Mouse (Mus musculus): Measurements from ENCODE around the gene C1qtnf5. TPM values are rescaled to one million over a fixed set of nuclear protein-coding genes. Genes with fewer than 3 reads are reported as not detected.

C1qtnf5 gene
- polyA plus RNA-seq, 1 experiment from 2014 or later = 5.4 TPM

DNA sequence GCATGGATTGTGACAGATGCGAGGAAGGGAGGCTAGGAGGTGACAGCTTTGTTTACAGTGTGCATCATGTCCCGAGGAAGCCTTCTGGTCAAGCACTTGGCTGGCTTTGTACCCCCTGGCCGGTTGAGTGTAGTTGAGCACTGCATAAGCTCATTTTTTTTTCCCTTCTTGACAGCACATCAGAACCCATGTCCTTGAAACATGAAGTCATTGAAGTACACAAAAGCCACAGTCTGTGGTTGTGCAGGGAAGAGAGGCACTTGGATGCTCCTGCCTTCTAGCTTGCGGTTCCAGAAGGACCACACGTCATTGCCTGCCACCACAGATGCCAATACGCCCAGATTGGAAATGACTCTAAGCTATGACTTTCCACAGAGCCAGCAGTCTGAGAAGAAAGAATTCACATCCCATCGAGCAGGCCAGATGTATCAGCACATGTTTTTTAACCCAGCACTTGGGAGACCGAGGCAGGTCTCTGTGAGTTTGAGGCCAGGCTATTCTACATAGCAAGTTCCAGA is 13.0 kb downstream of the C1qtnf5 start:
- 78% methylated on average over 8 of the region's 8 CpGs for WGBS
- H3K4me3 ChIP-seq (ENCODE audit: low read length) = no peak overlapping the region
- ATAC-seq (ENCODE audit: low FRiP score, low TSS enrichment) = no peak

DNA sequence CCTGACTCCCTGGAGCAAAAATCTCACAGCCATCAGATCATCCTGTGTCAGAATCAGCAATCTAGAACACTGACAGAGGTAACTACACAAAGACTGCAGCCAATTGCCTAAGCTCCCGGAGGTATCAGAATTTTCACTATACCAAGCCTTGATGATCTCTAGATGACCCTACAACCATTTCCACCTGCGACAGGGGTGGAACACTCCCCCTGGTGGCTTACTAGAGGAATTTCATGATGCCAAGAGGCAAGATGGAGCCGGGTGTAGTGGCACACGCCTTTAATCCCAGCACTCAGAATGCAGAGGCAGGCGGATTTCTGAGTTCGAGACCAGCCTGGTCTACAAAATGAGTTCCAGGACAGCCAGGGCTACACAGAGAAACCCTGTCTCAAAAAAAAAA is 17.3 kb downstream of the C1qtnf5 start:
- no peak for ATAC-seq (ENCODE audit: low FRiP score, low TSS enrichment)
- Histone ChIP-seq H3K4me1 (ENCODE audit: control insufficient read depth, insufficient read depth, low read length) (peaks cover 24% of the 10 kb centered on the region), H3K4me2 (replicated peaks; ENCODE audit: low read depth, low read length) (no peak overlapping the region), H3K27ac (ENCODE audit: low read depth, low read length) (no peak overlapping the region), H3K36me3 (ENCODE audit: control insufficient read depth, insufficient read depth, low read length) (no peaks in the 10 kb centered on the region), H3K4me3 (ENCODE audit: low read length) (no peak overlapping the region), H3K9me3 (ENCODE audit: control insufficient read depth, low read length) (no peaks in the 10 kb centered on the region), H3K27me3 (ENCODE audit: control insufficient read depth, insufficient read depth, low read length) (no peaks in the 10 kb centered on the region), H3K9ac (ENCODE audit: low read depth, low read length) (no peak overlapping the region)
- WGBS = 76% methylated on average over 6 of the region's 6 CpGs

More for the DNA sequence above, 13.0 kb downstream of the C1qtnf5 start:
- Histone ChIP-seq H3K27ac (ENCODE audit: low read depth, low read length) (no peak overlapping the region), H3K9ac (ENCODE audit: low read depth, low read length) (no peak overlapping the region), H3K36me3 (ENCODE audit: control insufficient read depth, insufficient read depth, low read length) (no peaks in the 10 kb centered on the region), H3K27me3 (ENCODE audit: control insufficient read depth, insufficient read depth, low read length) (no peaks in the 10 kb centered on the region), H3K9me3 (ENCODE audit: control insufficient read depth, low read length) (no peaks in the 10 kb centered on the region), H3K4me1 (ENCODE audit: control insufficient read depth, insufficient read depth, low read length) (peaks cover 4% of the 10 kb centered on the region), H3K4me2 (replicated peaks; ENCODE audit: low read depth, low read length) (no peak overlapping the region)

DNA sequence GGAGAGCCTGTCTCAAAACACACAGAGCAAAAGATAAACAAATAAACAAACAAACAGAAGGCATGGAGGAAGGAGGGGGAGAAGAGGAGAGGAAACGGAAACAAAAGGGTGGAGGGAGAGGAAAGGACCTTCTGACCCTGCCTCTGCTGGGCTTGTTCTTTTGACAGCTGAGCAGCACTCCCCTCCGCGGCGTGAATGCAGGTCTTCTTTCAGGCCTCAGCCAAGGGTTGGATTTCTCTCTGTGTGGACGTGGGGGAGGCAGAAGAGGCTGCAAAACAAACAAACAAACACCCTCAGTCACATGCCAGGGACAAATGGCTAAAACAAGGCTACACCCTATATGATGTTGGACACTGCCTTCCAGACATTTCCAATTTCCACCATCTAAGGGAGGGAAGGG is 18.0 kb downstream of the C1qtnf5 start:
- Histone ChIP-seq H3K9me3 (ENCODE audit: control insufficient read depth, low read length) (no peaks in the 10 kb centered on the region), H3K27me3 (ENCODE audit: control insufficient read depth, insufficient read depth, low read length) (no peaks in the 10 kb centered on the region), H3K4me1 (ENCODE audit: control insufficient read depth, insufficient read depth, low read length) (peaks cover 29% of the 10 kb centered on the region), H3K27ac (ENCODE audit: low read depth, low read length) (no peak overlapping the region), H3K36me3 (ENCODE audit: control insufficient read depth, insufficient read depth, low read length) (no peaks in the 10 kb centered on the region), H3K4me3 (ENCODE audit: low read length) (no peak overlapping the region), H3K4me2 (replicated peaks; ENCODE audit: low read depth, low read length) (no peak overlapping the region), H3K9ac (ENCODE audit: low read depth, low read length) (no peak overlapping the region)
- WGBS = 12% methylated on average over 5 of the region's 5 CpGs
- no peak for ATAC-seq (ENCODE audit: low FRiP score, low TSS enrichment)

DNA sequence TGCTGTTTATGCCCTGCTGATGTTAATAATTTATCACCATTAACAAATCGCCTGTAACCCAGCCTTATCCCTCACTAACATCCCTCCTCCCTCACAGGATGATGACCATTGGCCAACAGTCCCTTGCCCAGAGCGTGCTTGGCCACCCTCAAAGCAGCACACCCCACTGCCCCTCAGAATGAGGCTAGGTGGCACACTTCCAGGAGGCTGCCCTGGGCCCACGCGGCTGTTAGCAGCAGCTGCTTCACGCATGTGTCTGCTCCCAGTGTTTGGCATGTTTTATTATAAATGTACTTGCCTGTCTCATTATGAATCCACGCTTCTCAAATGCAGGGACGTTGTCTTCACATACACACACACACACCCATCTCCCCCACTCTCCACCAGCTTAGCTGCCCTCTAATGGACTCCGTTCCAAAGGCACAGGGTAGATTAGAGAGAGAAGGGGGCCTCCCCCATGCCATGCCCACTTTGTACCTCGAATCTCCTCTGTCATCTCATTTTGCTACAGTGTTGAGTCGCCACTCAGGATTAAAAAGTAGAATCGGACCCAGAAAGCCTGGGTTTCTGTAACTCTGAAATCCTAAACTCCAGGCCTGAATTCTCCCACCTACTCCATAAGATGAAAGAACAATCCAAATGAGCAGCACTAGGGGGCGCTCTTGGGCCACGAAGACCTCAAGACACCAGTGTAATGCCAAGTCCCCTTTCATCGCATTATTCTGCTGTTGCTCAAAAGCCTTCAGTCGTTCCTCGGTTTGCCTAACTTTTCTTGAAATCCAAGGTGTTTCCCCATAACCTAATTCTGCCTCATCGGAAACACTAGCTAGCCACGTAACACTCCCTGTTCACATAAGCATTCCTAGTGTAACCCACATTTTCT is 18.7 kb downstream of the C1qtnf5 start:
- peaks cover 37% of the 10 kb centered on the region for H3K4me1 ChIP-seq (ENCODE audit: control insufficient read depth, insufficient read depth, low read length)
- 0 out of 2 replicates have a peak, but pooled peaks have one; percentile 7 for ATAC-seq (ENCODE audit: low FRiP score, low TSS enrichment)
- WGBS = 24% methylated on average over 18 of the region's 18 CpGs
- H3K4me2 ChIP-seq (replicated peaks; ENCODE audit: low read depth, low read length) = peak overlapping the region; percentile 25; the same call in 1 of the 2 replicates
- H3K27me3 ChIP-seq (ENCODE audit: control insufficient read depth, insufficient read depth, low read length) = no peaks in the 10 kb centered on the region
- no peak overlapping the region for H3K4me3 ChIP-seq (ENCODE audit: low read length)
- H3K27ac ChIP-seq (ENCODE audit: low read depth, low read length) = no peak overlapping the region; the same call in 1 of the 2 replicates
- no peaks in the 10 kb centered on the region for H3K9me3 ChIP-seq (ENCODE audit: control insufficient read depth, low read length)
- H3K9ac ChIP-seq (ENCODE audit: low read depth, low read length) = no peak overlapping the region
- H3K36me3 ChIP-seq (ENCODE audit: control insufficient read depth, insufficient read depth, low read length) = no peaks in the 10 kb centered on the region

DNA sequence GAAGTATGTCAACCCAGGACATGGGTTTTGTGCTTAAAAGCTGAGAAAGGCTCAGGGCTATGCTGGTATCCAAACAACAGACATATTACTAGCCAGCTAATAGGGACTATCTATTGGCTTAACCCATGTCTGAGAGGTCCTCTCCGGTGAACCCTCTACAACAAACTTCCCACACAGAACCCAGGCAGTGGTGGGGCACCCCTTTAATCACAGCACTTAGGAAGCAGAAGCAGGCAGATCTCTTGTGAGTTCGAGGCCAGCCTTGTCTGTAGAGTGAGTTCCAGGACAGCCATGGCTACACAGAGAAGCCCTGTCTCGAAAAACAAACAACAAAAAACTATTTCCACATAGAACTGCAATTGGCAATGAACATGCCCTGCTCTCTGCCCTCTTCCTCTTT is 19.7 kb downstream of the C1qtnf5 start:
- peaks cover 39% of the 10 kb centered on the region for H3K4me1 ChIP-seq (ENCODE audit: control insufficient read depth, insufficient read depth, low read length)
- no peaks in the 10 kb centered on the region for H3K36me3 ChIP-seq (ENCODE audit: control insufficient read depth, insufficient read depth, low read length)
- H3K9me3 ChIP-seq (ENCODE audit: control insufficient read depth, low read length) = no peaks in the 10 kb centered on the region
- WGBS = 88% methylated on average over 3 of the region's 3 CpGs
- no peak overlapping the region for H3K4me3 ChIP-seq (ENCODE audit: low read length)
- H3K27me3 ChIP-seq (ENCODE audit: control insufficient read depth, insufficient read depth, low read length) = no peaks in the 10 kb centered on the region
- no peak overlapping the region for H3K9ac ChIP-seq (ENCODE audit: low read depth, low read length)
- no peak overlapping the region; the same call in 1 of the 2 replicates for H3K27ac ChIP-seq (ENCODE audit: low read depth, low read length)
- ATAC-seq (ENCODE audit: low FRiP score, low TSS enrichment) = no peak
- no peak overlapping the region for H3K4me2 ChIP-seq (replicated peaks; ENCODE audit: low read depth, low read length)

DNA sequence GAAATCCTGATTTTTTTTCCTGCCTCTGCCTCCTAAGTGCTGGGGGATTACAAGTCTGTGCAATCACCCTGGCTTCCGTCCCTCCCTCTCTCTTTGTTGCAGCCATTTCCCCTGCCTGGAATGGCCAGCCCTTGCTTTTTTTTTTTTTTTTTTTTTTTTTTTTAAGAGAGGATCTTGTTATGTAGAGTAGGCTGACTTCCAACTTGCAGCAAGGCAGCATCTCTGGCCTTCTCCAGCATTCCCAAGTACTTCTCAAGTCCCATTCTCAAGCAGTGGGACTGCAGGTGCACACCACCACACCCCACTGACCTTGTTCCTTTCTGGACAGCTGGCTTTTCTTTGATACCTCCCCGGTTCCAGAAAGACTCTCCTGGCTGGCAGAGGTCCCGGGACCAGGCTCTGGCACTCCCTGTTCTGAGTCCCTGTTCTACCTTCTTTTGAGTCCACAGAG is 20.3 kb downstream of the C1qtnf5 start:
- Histone ChIP-seq H3K36me3 (ENCODE audit: control insufficient read depth, insufficient read depth, low read length) (no peaks in the 10 kb centered on the region), H3K4me1 (ENCODE audit: control insufficient read depth, insufficient read depth, low read length) (peaks cover 43% of the 10 kb centered on the region), H3K9ac (ENCODE audit: low read depth, low read length) (no peak overlapping the region), H3K4me2 (replicated peaks; ENCODE audit: low read depth, low read length) (no peak overlapping the region), H3K4me3 (ENCODE audit: low read length) (no peak overlapping the region), H3K27ac (ENCODE audit: low read depth, low read length) (peak overlapping the region; percentile 24; the same call in 1 of the 2 replicates), H3K9me3 (ENCODE audit: control insufficient read depth, low read length) (no peaks in the 10 kb centered on the region), H3K27me3 (ENCODE audit: control insufficient read depth, insufficient read depth, low read length) (no peaks in the 10 kb centered on the region)
- 48% methylated on average over 3 of the region's 3 CpGs for WGBS
- ATAC-seq (ENCODE audit: low FRiP score, low TSS enrichment) = no peak

DNA sequence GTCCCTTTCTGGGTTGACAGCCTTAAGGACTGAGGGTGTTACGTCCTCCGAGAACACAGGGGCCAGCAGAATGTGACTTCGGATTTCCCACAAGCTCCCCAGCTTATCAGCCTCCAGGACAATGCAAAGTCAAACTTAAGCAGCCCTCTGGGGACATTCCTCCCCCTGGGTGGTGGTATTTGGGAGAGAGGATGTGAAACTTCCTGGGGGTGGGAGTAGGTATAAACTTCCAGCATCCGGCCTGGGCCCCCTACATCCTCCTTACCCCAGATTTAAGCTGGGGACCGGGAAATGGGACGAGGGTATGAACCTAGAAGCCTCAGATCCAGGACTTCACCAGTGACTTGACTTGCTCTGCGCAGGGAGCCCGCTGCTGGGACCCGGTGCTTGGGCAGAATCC is 22.6 kb downstream of the C1qtnf5 start:
- Histone ChIP-seq H3K4me2 (replicated peaks; ENCODE audit: low read depth, low read length) (peak overlapping the region; percentile 64), H3K4me3 (ENCODE audit: low read length) (peak overlapping the region; percentile 36), H3K36me3 (ENCODE audit: control insufficient read depth, insufficient read depth, low read length) (no peaks in the 10 kb centered on the region), H3K9me3 (ENCODE audit: control insufficient read depth, low read length) (no peaks in the 10 kb centered on the region), H3K9ac (ENCODE audit: low read depth, low read length) (peak overlapping the region; percentile 52), H3K4me1 (ENCODE audit: control insufficient read depth, insufficient read depth, low read length) (peaks cover 56% of the 10 kb centered on the region), H3K27me3 (ENCODE audit: control insufficient read depth, insufficient read depth, low read length) (no peaks in the 10 kb centered on the region), H3K27ac (ENCODE audit: low read depth, low read length) (peak overlapping the region; percentile 88)
- no peak for ATAC-seq (ENCODE audit: low FRiP score, low TSS enrichment)
- WGBS = 8% methylated on average over 9 of the region's 9 CpGs

DNA sequence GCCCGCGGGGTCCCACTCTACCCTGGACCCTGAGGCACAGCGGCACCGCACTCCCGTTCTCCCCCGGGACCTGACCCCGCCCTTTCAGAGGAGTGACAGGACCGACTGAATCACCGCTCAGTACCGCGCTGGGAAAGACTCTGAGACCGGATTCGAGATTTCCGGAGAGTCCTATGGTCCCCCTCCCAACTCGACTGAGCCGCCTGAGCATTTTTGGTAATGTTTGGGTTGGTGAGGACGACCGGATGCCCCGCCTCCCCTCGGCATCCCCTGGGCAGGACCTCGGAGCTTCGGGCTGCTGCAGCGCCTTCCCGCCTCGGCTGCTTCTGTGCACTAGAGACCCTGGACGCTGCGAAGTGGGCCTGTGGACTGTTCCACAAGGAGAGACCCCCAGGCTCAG is 23.0 kb downstream of the C1qtnf5 start:
- Histone ChIP-seq H3K27me3 (ENCODE audit: control insufficient read depth, insufficient read depth, low read length) (no peaks in the 10 kb centered on the region), H3K4me1 (ENCODE audit: control insufficient read depth, insufficient read depth, low read length) (peaks cover 52% of the 10 kb centered on the region), H3K4me2 (replicated peaks; ENCODE audit: low read depth, low read length) (peak overlapping the region; percentile 64), H3K4me3 (ENCODE audit: low read length) (peak overlapping the region; percentile 36), H3K9ac (ENCODE audit: low read depth, low read length) (peak overlapping the region; percentile 52), H3K9me3 (ENCODE audit: control insufficient read depth, low read length) (no peaks in the 10 kb centered on the region), H3K27ac (ENCODE audit: low read depth, low read length) (peak overlapping the region; percentile 88), H3K36me3 (ENCODE audit: control insufficient read depth, insufficient read depth, low read length) (no peaks in the 10 kb centered on the region)
- WGBS = under 1% methylated on average over 27 of the region's 27 CpGs
- ATAC-seq (ENCODE audit: low FRiP score, low TSS enrichment) = peak; percentile 44
